Mouse (Mus musculus) MEL (cell line): ENCODE results near the gene Chst3.

Experiments used
- CTCF ChIP-seq, 3 experiments: IDR thresholded peaks in 2 of 3; conservative IDR thresholded peaks in 1 of 3; 2 replicates each; pipeline ENCODE4 v1.5.1; 2011 to 2012; ENCODE audit warnings: low read length in 3 of 3, low read depth in 2 of 3, mild to moderate bottlenecking in 2 of 3, improper control_type of control experiment in 1 of 3, inconsistent platforms in 1 of 3, mixed read lengths in 1 of 3, moderate library complexity in 1 of 3; ENCODE audit not compliant: control insufficient read depth in 1 of 3, insufficient read depth in 1 of 3, poor library complexity in 1 of 3, severe bottlenecking in 1 of 3
- ETS1 ChIP-seq: IDR thresholded peaks from 2 replicates; pipeline ENCODE4 v1.6.1; 2012; ENCODE audit warnings: low read depth, mild to moderate bottlenecking, inconsistent platforms, low read length, improper control_type of control experiment, moderate library complexity
- MAFK ChIP-seq: IDR thresholded peaks from 2 replicates; pipeline ENCODE4 v1.6.1; 2011; ENCODE audit warnings: low read depth, mild to moderate bottlenecking, low read length, improper control_type of control experiment, borderline replicate concordance
- MXI1 ChIP-seq: IDR thresholded peaks from 2 replicates; pipeline ENCODE4 v1.6.1; 2011; ENCODE audit warnings: mild to moderate bottlenecking, low read depth, low read length, improper control_type of control experiment
- POLR2A ChIP-seq, 2 experiments: IDR thresholded peaks; 2 replicates each; pipeline ENCODE4 v1.6.1; 2011 to 2012; ENCODE audit warnings: low read length in 2 of 2, mild to moderate bottlenecking in 2 of 2, control low read depth in 1 of 2, improper control_type of control experiment in 1 of 2, low read depth in 1 of 2, moderate library complexity in 1 of 2; ENCODE audit not compliant: control insufficient read depth in 1 of 2, insufficient read depth in 1 of 2, poor library complexity in 1 of 2
- POLR2AphosphoS2 ChIP-seq: IDR thresholded peaks from 2 replicates; pipeline ENCODE4 v1.6.1; 2011; ENCODE audit warnings: low read length, improper control_type of control experiment
- TAL1 ChIP-seq: IDR thresholded peaks from 2 replicates; pipeline ENCODE4 v1.6.1; 2012; ENCODE audit warnings: mild to moderate bottlenecking, inconsistent platforms, low read length, moderate library complexity, mixed read lengths
- TBP ChIP-seq: IDR thresholded peaks from 2 replicates; pipeline ENCODE4 v1.8.0; 2011; ENCODE audit warnings: low read depth, low read length, improper control_type of control experiment
- ZKSCAN1 ChIP-seq: IDR thresholded peaks from 2 replicates; pipeline ENCODE4 v1.6.1; 2012; ENCODE audit warnings: low read depth, mild to moderate bottlenecking, inconsistent platforms, low read length, improper control_type of control experiment, moderate library complexity

GRCm38 (mm10) chr10:60216331-60217095 is 2.5 kb downstream of the Chst3 start:
- TF ChIP-seq ETS1 (no peak), MAFK (no peak), ZKSCAN1 (no peak), CTCF (IDR thresholded peaks at IDR 0.05 in 2 of 3, conservative IDR thresholded peaks at IDR 0.05 in 1 of 3; ENCODE audit: control insufficient read depth in 1 of 3, insufficient read depth in 1 of 3, low read depth in 2 of 3, low read length in 3 of 3, poor library complexity in 1 of 3, severe bottlenecking in 1 of 3) (no peak), POLR2A (IDR thresholded peaks at IDR 0.05; ENCODE audit: control insufficient read depth in 1 of 2, insufficient read depth in 1 of 2, low read depth in 1 of 2, low read length in 2 of 2, poor library complexity in 1 of 2) (no peak), TBP (no peak), POLR2AphosphoS2 (no peak), TAL1 (no peak), MXI1 (no peak)
